ENCODE assay signal across 30 mouse cellular contexts in the genomic region with DNA sequence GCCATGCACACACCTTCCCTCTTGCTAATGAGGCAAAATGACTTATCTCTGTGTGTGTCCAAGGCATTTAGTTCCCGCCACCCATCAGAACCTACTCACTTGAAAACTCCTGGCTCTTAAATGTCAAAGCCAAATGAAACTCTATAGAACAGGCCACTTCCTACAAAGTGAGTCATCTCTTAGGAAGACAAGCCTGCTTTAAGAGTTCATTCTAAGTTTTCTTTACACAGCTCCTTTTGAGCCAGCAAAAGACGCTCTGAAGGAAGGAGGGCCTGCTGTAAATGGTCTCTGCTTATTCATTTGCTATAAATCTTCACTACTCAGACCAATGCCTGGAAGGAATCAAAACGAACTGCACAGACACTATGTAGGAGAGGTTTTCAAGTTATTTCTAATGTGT.
A peak's percentile ranks its signal among the peaks of the same experiment; 100 is the strongest.
DNase-seq lines count a peak whose midpoint lies in the region; ATAC-seq and TF ChIP-seq lines count a peak whose summit lies in the region.
"Had no signal": no experiment of that assay in that cellular context is flagged by ENCODE, and none has a peak within 500 bp of the region (broad histone marks: within the 10 kb centered on the region; RNA-seq: fewer than 3 reads in every experiment).

No protein-coding gene starts in this region.

- no peak; the same call in 1 of the 2 replicates for ATAC-seq in intestine, embryonic 14.5 days (replicated peaks; ENCODE audit: low FRiP score, low TSS enrichment, low read depth)
- ATAC-seq in intestine, postnatal 0 days = no peak
- no peak for ATAC-seq in lung, embryonic 15.5 days (ENCODE audit: borderline replicate concordance, extremely low read depth, low FRiP score, low TSS enrichment)
- peak; percentile 59; the same call in 1 of the 2 replicates for ATAC-seq in stomach, embryonic 16.5 days (ENCODE audit: insufficient read depth, low FRiP score)
- ATAC-seq: CD4-positive, CD25-positive, alpha-beta regulatory T cell, adult 4 months; forebrain, embryonic 14.5 days; hindbrain, postnatal 0 days; midbrain, embryonic 16.5 days had no signal

- intact Hi-C loops in heart, postnatal 14 days (cut with DNase I) = no loop called here
- intact Hi-C loops in heart, postnatal 10 days (cut with DNase I) = no loop called here

- no peaks in the 10 kb centered on the region for H3K27me3 ChIP-seq in intestine, embryonic 14.5 days (replicated peaks; ENCODE audit: control insufficient read depth, insufficient read depth, low read length)
- H3K27me3 ChIP-seq in intestine, postnatal 0 days (replicated peaks; ENCODE audit: control insufficient read depth, insufficient read depth, low read length) = no peaks in the 10 kb centered on the region
- H3K27me3 ChIP-seq in lung, embryonic 15.5 days = no peaks in the 10 kb centered on the region
- H3K27me3 ChIP-seq in stomach, embryonic 16.5 days (ENCODE audit: control insufficient read depth, insufficient read depth, low read length) = no peaks in the 10 kb centered on the region
- H3K27me3 ChIP-seq: heart, embryonic 13.5 days; hindbrain, embryonic 12.5 days; limb, embryonic 15.5 days; liver, embryonic 13.5 days; neural tube, embryonic 13.5 days had no signal

- no peak for TF ChIP-seq CTCF in intestine, postnatal 0 days (IDR thresholded peaks at IDR 0.05; ENCODE audit: low read depth)
- TF ChIP-seq CTCF in embryonic fibroblast, embryonic 13.5 days (IDR thresholded peaks at IDR 0.05; ENCODE audit: borderline replicate concordance, insufficient read depth, low read length) = no peak

- H3K4me1 ChIP-seq in intestine, embryonic 14.5 days (replicated peaks; ENCODE audit: control insufficient read depth, insufficient read depth, low read length) = peaks cover 24% of the 10 kb centered on the region
- H3K4me1 ChIP-seq in intestine, postnatal 0 days (replicated peaks; ENCODE audit: control insufficient read depth, insufficient read depth, low read length) = no peaks in the 10 kb centered on the region
- H3K4me1 ChIP-seq in lung, embryonic 15.5 days = peaks cover 27% of the 10 kb centered on the region
- peaks cover 3% of the 10 kb centered on the region for H3K4me1 ChIP-seq in embryonic fibroblast, embryonic 13.5 days (ENCODE audit: control insufficient read depth, insufficient read depth, low read length)
- H3K4me1 ChIP-seq in stomach, embryonic 16.5 days (ENCODE audit: control insufficient read depth, insufficient read depth, low read length) = peaks cover 28% of the 10 kb centered on the region
- H3K4me1 ChIP-seq: limb, embryonic 15.5 days had no signal

- H3K27ac ChIP-seq in intestine, embryonic 14.5 days (ENCODE audit: low read depth) = peak overlapping the region; percentile 41; the same call in 1 of the 2 replicates
- H3K27ac ChIP-seq in intestine, postnatal 0 days (ENCODE audit: low read depth, low read length) = no peak overlapping the region
- peak overlapping the region; percentile 18; the same call in 1 of the 2 replicates for H3K27ac ChIP-seq in lung, embryonic 15.5 days
- 0 out of 2 replicates have a peak overlapping the region, but pooled peaks have one; percentile 40 for H3K27ac ChIP-seq in embryonic fibroblast, embryonic 13.5 days (ENCODE audit: insufficient read depth, low read length)
- H3K27ac ChIP-seq in stomach, embryonic 16.5 days (ENCODE audit: low read length) = peak overlapping the region; percentile 73
- H3K27ac ChIP-seq: heart, embryonic 13.5 days; hindbrain, embryonic 12.5 days; hindbrain, postnatal 0 days; limb, embryonic 15.5 days; liver, embryonic 13.5 days; neural tube, embryonic 13.5 days had no signal

- no peak overlapping the region for H3K4me3 ChIP-seq in intestine, embryonic 14.5 days (ENCODE audit: low read depth, low read length)
- no peak overlapping the region for H3K4me3 ChIP-seq in intestine, postnatal 0 days (ENCODE audit: low read depth, low read length)
- H3K4me3 ChIP-seq in lung, embryonic 15.5 days = no peak overlapping the region
- H3K4me3 ChIP-seq in embryonic fibroblast, embryonic 13.5 days (ENCODE audit: insufficient read depth, low read length) = no peak overlapping the region
- no peak overlapping the region for H3K4me3 ChIP-seq in stomach, embryonic 16.5 days (replicated peaks; ENCODE audit: low read length)
- H3K4me3 ChIP-seq: heart, embryonic 13.5 days; hindbrain, embryonic 12.5 days; limb, embryonic 15.5 days; liver, embryonic 13.5 days; myocyte; neural tube, embryonic 13.5 days had no signal

- H3K9me3 ChIP-seq in intestine, embryonic 14.5 days (ENCODE audit: control insufficient read depth, low read length) = no peaks in the 10 kb centered on the region
- no peaks in the 10 kb centered on the region for H3K9me3 ChIP-seq in intestine, postnatal 0 days (ENCODE audit: control insufficient read depth)
- H3K9me3 ChIP-seq in lung, embryonic 15.5 days = no peaks in the 10 kb centered on the region
- no peaks in the 10 kb centered on the region for H3K9me3 ChIP-seq in stomach, embryonic 16.5 days (replicated peaks; ENCODE audit: control insufficient read depth, low read length)
- H3K9me3 ChIP-seq: heart, embryonic 13.5 days; hindbrain, embryonic 12.5 days; limb, embryonic 15.5 days; liver, embryonic 13.5 days; neural tube, embryonic 13.5 days had no signal

- 38% methylated on average over 3 of the region's 3 CpGs for WGBS in intestine, embryonic 14.5 days
- WGBS in intestine, postnatal 0 days = 73% methylated on average over 3 of the region's 3 CpGs
- 74% methylated on average over 3 of the region's 3 CpGs for WGBS in lung, embryonic 15.5 days
- WGBS in stomach, embryonic 16.5 days = 44% methylated on average over 3 of the region's 3 CpGs

- no peak overlapping the region for H3K9ac ChIP-seq in intestine, embryonic 14.5 days (ENCODE audit: low read length)
- H3K9ac ChIP-seq in intestine, postnatal 0 days (ENCODE audit: low read depth, low read length) = no peak overlapping the region
- H3K9ac ChIP-seq in lung, embryonic 15.5 days = no peak overlapping the region
- H3K9ac ChIP-seq in stomach, embryonic 16.5 days (ENCODE audit: low read length) = no peak overlapping the region
- H3K9ac ChIP-seq: heart, embryonic 13.5 days; hindbrain, embryonic 12.5 days; limb, embryonic 15.5 days; liver, embryonic 13.5 days; neural tube, embryonic 13.5 days had no signal

- no peak for TF ChIP-seq POLR2A in embryonic fibroblast, embryonic 13.5 days (IDR thresholded peaks at IDR 0.05; ENCODE audit: low read depth, low read length)

- peaks cover 21% of the 10 kb centered on the region for H3K36me3 ChIP-seq in intestine, embryonic 14.5 days (ENCODE audit: control insufficient read depth, insufficient read depth, low read length)
- peaks cover 23% of the 10 kb centered on the region for H3K36me3 ChIP-seq in intestine, postnatal 0 days (ENCODE audit: control insufficient read depth, insufficient read depth)
- H3K36me3 ChIP-seq in lung, embryonic 15.5 days = peaks cover 10% of the 10 kb centered on the region; the same call in 1 of the 2 replicates
- H3K36me3 ChIP-seq in stomach, embryonic 16.5 days (ENCODE audit: control insufficient read depth, insufficient read depth, low read length) = no peaks in the 10 kb centered on the region
- H3K36me3 ChIP-seq: liver, embryonic 13.5 days had no signal

- DNase-seq in intestine, embryonic 14.5 days (ENCODE audit: low spot score) = no peak
- DNase-seq in lung, postnatal 14 days = no peak
- DNase-seq in heart, postnatal 14 days = no peak
- DNase-seq in heart, postnatal 10 days = no peak
- DNase-seq: adrenal gland, adult 2 months; adrenal gland, postnatal 36 days; cerebellum, adult 8-10 months; cerebellum, postnatal 25 days; kidney, adult 2 months; kidney, postnatal 14 days; left cerebral cortex, postnatal 4 days; liver, embryonic 13.5 days; lung, adult 2 months; lung, postnatal 36 days; thymus, adult 2 months; thymus, postnatal 36 days had no signal

- H3K4me2 ChIP-seq in intestine, embryonic 14.5 days (ENCODE audit: low read length) = no peak overlapping the region
- no peak overlapping the region for H3K4me2 ChIP-seq in intestine, postnatal 0 days (replicated peaks; ENCODE audit: low read depth)
- no peak overlapping the region for H3K4me2 ChIP-seq in lung, embryonic 15.5 days
- H3K4me2 ChIP-seq in stomach, embryonic 16.5 days (ENCODE audit: low read depth, low read length) = no peak overlapping the region
- H3K4me2 ChIP-seq: heart, embryonic 13.5 days; hindbrain, embryonic 12.5 days; limb, embryonic 15.5 days; liver, embryonic 13.5 days; midbrain, embryonic 11.5 days; neural tube, embryonic 13.5 days had no signal
